Mouse (Mus musculus) CH12F3 (cell line): ENCODE results near the gene Gtpbp8.

Source experiments
- in situ Hi-C: fragments of 300-500 bp; cut with MboI; formaldehyde crosslinking; loops from 2 replicates; pipeline ENCODE4 v1.14.3; 2020; ENCODE audit warnings: low sequenced_read_pairs

Gtpbp8 gene

DNA sequence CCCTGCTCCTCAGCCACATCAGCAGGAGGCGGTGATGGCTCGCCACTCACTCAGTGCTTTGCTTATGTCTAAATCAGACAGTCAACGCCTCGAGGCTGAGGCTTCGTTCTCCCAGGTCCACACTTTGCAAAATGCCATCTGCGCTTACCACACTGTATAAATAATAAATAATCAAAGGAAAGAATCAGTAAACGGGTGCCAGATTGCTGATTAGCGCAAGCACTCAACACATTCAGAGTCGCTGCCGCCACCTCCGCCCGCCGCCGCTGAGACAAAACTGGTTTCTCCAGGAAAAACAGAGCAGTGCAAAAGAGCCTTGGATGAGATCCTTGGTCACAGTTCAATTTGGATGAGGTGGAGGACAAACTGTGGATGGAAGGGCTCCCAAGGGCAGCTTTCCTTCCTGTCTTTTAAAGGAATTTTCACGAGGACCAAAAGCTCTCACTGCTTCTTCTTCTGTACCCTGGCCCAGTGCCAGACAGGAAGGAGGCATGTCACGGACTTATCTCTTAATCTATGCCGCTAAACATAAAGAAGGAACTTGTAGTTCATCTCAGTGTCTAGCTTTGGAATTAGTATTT is 54.5 kb downstream of the Gtpbp8 start:
- in situ Hi-C loops, result no loop called here

GRCm38 (mm10) chr16:44691066-44691465 is 55.1 kb downstream of the Gtpbp8 start:
- in situ Hi-C loops, result no loop called here

DNA sequence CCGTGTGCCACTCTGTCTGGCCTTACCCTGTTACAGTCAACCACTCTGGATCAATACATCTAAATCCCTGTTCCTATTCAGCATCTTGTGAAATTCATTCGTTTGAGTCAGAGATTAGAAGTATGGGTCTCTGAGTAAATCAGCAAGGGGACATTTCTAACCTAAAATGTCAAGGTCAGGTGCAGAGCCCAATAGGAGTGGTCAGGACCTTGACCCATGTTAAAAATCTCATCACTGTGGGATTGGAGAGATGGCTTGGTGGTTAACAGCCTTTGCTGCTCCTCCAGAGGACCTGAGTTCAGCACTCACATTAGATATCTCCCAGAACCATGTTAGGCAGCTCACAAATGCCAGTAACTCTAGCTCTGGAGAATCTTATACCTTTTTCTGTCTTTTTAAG is 55.7 kb downstream of the Gtpbp8 start:
- in situ Hi-C loops, result no loop called here

DNA sequence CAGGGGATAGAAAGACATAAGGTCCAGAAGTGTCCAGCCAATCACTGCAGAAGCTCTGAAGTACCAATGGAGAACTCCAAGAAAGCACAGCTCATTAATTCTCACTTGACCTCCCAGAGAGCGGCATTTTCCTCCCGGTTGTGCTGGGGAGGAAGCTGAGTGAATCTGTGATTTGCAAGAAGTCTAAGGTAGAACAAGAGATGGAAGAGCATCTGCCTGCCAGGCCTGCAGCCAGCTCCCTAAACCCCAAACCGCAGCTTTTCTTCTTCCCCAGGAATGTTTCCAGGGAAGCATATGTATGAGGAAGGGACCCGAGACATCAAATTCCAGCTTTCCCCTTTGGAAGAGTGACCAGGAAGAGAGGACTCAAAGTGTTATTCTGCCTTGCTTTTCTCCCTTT is 57.7 kb downstream of the Gtpbp8 start:
- in situ Hi-C loops, result no loop called here

- in situ Hi-C loops, result no loop called here
Measured at GRCm38 (mm10) chr16:44687719-44688420, 58.3 kb downstream of the Gtpbp8 start.

DNA sequence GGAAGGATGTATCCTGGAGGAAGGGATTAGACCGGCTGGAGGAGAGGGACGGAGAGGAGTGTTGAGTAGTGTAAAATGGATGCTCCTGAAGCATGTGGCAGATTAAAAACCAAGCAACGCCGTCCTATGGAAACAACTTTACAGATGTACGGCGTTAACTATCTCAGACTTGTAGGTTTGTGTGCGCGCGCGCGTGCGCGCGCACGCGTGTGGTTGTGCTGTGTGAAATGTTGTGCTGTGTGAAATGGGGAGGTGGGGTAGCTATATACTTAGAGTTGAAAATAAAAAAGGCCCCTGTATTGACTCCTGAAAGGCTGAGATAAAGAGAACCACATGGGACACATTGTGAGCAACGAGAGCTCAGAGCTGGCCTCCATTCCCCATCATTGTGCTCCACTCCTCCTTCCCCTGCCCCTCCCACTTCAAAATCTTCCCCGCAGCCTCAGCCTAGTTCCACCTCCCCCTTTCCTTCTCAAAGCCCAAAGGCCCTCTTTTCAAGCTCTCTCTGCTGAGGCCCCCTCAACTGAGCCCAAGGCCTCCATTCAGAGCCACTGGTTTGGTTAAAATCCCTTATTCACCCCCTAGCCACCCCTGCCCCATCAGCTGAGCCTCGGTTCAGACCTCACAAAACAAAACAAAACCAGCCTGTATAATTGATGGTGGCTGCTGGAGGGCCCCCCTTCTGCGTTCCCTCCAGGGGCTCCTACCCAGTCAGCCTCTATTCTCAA is 59.0 kb downstream of the Gtpbp8 start:
- in situ Hi-C loops, result no loop called here
